Mouse (Mus musculus): ENCODE results near the gene Grm6. TPM values are rescaled to one million over a fixed set of nuclear protein-coding genes. Genes with fewer than 3 reads are reported as not detected.

Gene Grm6
- total RNA-seq (2015) (not detected in 2 replicates), total RNA-seq (2017) (not detected in 2 replicates)

DNA sequence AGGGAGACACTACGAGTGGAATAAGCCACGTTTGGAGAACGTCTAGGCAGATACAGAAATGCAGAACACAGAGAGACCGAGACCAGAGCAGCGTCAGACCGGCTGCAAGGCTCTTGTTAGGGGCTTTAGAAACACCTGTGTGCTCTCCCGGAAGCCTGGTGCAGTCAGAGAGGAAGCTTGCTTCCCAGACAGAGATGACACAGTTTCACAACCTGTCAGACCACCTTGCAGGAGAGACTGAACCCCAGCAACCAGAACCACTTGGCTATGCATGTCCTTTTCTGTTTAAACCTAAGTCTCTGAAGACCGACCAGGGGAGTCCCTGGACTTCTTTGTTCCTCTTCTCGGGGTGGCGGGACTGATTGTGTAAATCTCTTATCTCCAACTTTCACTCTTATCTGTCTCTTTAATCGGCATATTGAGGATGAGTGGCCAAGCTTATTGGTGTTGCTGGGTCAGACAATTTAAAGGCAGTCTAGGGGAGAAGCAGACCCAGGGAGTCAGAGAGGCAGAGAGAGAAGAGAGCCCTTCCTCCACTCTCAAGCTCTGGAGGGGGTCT lies at the start of gene Grm6:
Gene Grm6 (plus strand): TSS at position 509 of the 559 bp plus-strand sequence.
- ATAC-seq (replicated peaks; ENCODE audit: poor library complexity) = peak; percentile 37

DNA sequence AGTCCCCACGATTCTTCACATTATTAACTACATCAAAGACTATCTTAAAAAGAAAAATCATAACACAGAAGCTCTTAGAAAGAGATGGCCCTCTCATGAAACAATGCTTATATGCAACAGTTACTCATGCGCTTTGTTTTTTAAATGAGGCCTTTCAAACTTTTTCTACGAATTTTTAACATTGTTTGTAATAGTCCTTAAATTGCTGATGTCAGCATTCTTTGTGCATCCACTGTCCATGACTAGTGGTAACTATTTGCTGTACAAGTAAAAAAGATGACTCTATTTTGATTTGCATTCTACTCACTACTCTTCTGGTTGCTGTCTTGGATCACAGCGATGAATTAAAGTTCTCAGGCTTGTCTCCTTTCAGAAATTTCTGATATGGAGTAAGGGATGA lies 36.3 kb upstream of the Grm6 start:
- no peak for ATAC-seq (replicated peaks; ENCODE audit: poor library complexity)

- no peak for ATAC-seq (replicated peaks; ENCODE audit: poor library complexity)
These were observed 24.3 kb upstream of the Grm6 start for GRCm38 (mm10) chr11:50826214-50826613.

GRCm38 (mm10) chr11:50827010-50827953 lies 23.2 kb upstream of the Grm6 start, which contains the start of gene Zfp354c:
Gene Zfp354c (minus strand): TSS chr11:50827724.
- peak; percentile 100 for ATAC-seq (replicated peaks; ENCODE audit: poor library complexity)

GRCm38 (mm10) chr11:50835727-50836126 lies 14.8 kb upstream of the Grm6 start:
- ATAC-seq (replicated peaks; ENCODE audit: poor library complexity) = peak; percentile 54

- peak; percentile 95 for ATAC-seq (replicated peaks; ENCODE audit: poor library complexity)
These were observed 9.3 kb upstream of the Grm6 start, which contains the start of gene Zfp879 for GRCm38 (mm10) chr11:50841023-50841735. Gene Zfp879 (minus strand): TSS chr11:50841552.

- no peak for ATAC-seq (replicated peaks; ENCODE audit: poor library complexity)
These were observed 4.5 kb upstream of the Grm6 start for GRCm38 (mm10) chr11:50845951-50846350.

- ATAC-seq (replicated peaks; ENCODE audit: poor library complexity) = no peak
These were observed 3.4 kb upstream of the Grm6 start for GRCm38 (mm10) chr11:50847047-50847446.

- peak; percentile 27 for ATAC-seq (replicated peaks; ENCODE audit: poor library complexity)
These were observed 1.9 kb upstream of the Grm6 start for GRCm38 (mm10) chr11:50848520-50849137.

- no peak for ATAC-seq (replicated peaks; ENCODE audit: poor library complexity)
These were observed 1.2 kb upstream of the Grm6 start for GRCm38 (mm10) chr11:50849310-50849709.

- ATAC-seq (replicated peaks; ENCODE audit: poor library complexity) = peak; percentile 23; the same call in 1 of the 2 replicates
These were observed 610 bp downstream of the Grm6 start for GRCm38 (mm10) chr11:50850989-50851601.

DNA sequence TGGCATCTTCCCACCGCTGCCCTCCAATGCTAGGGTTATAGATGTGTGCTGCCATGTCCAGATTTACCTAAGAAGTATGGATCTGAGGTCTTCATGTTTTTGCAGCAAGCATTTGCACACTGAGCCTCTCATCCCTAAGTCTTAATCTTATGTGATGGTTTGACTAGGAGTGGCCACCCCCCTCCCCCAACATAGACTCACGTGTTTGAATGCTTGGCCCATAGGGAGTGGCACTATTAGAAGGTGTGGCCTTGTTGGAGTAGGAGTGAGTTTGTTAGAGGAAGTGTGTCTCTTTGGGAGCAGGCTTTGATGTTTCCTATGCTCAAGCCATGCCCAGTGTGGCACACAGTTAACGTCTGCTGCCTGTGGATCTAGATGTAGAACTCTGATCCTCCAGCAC lies 28.2 kb downstream of the Grm6 start:
- no peak for ATAC-seq (replicated peaks; ENCODE audit: poor library complexity)

- ATAC-seq (replicated peaks; ENCODE audit: poor library complexity) = no peak
These were observed 33.3 kb downstream of the Grm6 start for GRCm38 (mm10) chr11:50883756-50884155.

- ATAC-seq (replicated peaks; ENCODE audit: poor library complexity) = no peak
These were observed 35.9 kb downstream of the Grm6 start for GRCm38 (mm10) chr11:50886231-50886932.

- no peak for ATAC-seq (replicated peaks; ENCODE audit: poor library complexity)
These were observed 36.4 kb downstream of the Grm6 start for GRCm38 (mm10) chr11:50886933-50887293.

DNA sequence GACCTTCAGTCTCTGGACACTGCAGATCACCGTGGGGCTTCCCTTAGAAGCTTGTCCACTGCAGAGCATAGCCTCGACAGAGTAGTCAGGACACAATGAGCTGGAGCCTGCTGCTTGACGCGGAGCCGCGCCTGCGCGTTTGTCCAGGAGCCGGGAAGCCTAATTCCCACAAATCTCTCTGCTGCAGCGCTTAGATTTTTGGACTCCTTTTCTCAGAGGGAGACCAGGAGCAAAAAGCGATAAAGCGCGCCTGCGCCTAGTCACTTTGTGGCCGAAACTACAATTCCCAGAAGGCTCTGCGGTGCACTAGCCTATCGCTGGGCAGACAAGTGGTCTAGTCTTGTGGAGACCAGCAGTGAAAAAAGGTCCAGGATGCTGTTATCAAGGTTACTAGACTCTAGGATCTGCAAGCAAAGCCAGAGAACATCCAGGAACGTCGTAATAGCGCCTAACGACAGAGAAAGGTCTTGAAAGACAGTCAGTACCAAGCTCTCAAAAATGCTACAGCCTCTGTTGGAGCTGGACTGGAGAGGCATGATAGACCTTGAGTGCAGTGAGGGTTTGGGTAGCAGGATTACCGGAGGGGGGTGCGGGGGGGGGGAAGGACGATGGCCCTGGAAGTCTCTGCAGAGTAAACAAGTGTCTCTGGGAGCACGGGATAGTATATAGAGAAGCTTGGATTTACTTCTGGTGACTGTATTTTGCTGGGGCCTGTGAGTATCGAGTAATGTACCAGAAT lies 37.1 kb downstream of the Grm6 start, which contains the start of gene Zfp454:
Gene Zfp454 (minus strand): TSS at position 262 of the 739 bp plus-strand sequence.
- no peak for ATAC-seq (replicated peaks; ENCODE audit: poor library complexity)

DNA sequence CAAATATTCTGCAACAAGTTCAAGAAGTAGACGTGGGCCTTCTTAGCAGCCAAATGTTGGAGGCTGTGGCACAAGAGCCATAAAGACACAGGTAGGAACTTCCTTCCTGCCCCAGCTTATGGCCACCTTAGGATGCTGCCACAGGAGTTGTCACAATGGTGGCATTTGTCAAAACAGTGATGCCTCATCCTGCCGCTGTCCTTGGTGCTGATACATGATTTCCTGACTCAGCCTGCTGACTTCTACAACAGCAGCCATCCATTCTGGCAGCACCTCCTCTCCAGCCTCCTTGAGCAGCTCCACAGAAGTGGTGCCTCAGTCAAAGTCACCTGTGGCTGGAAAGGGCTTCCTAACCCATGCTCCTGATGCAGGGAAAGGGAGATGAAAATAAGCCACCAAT lies 42.0 kb downstream of the Grm6 start:
- no peak for ATAC-seq (replicated peaks; ENCODE audit: poor library complexity)

DNA sequence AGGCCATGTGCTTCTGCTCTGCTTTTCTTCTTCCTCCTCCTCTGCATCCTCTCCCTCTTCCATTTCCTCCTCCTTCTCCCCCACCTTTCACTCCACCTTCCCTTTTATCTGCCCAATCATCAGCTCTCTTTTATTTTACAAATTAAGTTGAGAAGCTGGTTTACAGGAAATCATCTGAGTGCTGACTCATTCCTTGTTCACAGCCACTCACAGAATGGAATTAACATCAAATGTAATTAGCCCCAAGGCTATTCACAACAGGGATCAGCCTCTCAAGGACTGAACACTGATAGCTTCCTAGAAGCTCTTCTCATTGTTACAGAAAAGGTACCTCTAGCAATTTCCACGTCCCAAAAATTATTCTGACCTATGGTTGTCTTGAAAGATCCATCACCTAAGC lies 46.9 kb downstream of the Grm6 start:
- ATAC-seq (replicated peaks; ENCODE audit: poor library complexity) = no peak

DNA sequence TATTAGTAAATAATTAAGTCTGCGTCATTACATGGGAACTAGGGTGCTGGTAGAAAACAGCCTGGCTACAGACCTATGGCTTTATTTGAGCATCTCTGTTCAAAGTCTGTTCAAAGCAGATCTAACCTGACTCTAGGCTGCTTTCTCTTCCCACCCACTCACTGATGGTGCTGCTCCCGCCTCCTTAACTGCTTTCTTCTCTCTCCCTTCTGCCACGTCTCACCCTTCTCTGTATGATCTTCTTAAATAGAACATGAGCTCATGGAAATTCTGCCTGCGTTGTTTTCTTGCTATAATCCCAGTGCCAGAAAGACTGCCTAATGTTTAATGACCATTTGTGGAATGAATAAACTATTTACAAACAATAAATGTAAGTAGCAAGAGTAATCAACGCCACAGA lies 57.7 kb downstream of the Grm6 start:
- no peak for ATAC-seq (replicated peaks; ENCODE audit: poor library complexity)

Measured in megakaryocyte progenitor cell, adult 5-6 weeks (primary cell).